Mouse (Mus musculus): Measurements from ENCODE around the gene Dkc1. TPM values are rescaled to one million over a fixed set of nuclear protein-coding genes. Genes with fewer than 3 reads are reported as not detected.

The Dkc1 gene
- 175 and 184 TPM in 2 replicates for polyA plus RNA-seq (2014; fragmentation: Nextera tagmentation; extraction: Ambion mirVana)

- peak; percentile 98 for ATAC-seq (ENCODE audit: insufficient read depth)
- 14% methylated on average over 28 of the region's 29 CpGs for WGBS
- no peak for TF ChIP-seq CTCF (IDR thresholded peaks at IDR 0.05; ENCODE audit: low read depth)
Measured at GRCm38 (mm10) chrX:75095369-75096162, at the start of gene Dkc1. Gene Dkc1, plus strand, starts transcription at chrX:75095854.

GRCm38 (mm10) chrX:75045931-75046330 is 49.7 kb upstream of the Dkc1 start:
- no peak overlapping the region for H3K9ac ChIP-seq
- H3K4me2 ChIP-seq = no peak overlapping the region
- 69% methylated on average over 1 of the region's 1 CpGs for WGBS
- 0 out of 2 replicates have a peak overlapping the region, but pooled peaks have one; percentile 12 for H3K27ac ChIP-seq (ENCODE audit: low read depth)
- no peaks in the 10 kb centered on the region for H3K4me1 ChIP-seq (ENCODE audit: insufficient read depth)
- H3K36me3 ChIP-seq (ENCODE audit: insufficient read depth) = no peaks in the 10 kb centered on the region
- no peak for TF ChIP-seq CTCF (IDR thresholded peaks at IDR 0.05; ENCODE audit: low read depth)
- no peak for ATAC-seq (ENCODE audit: insufficient read depth)
- no peak overlapping the region for H3K4me3 ChIP-seq (ENCODE audit: low read depth, low read length)
- no peak for DNase-seq
- no peaks in the 10 kb centered on the region for H3K27me3 ChIP-seq (ENCODE audit: insufficient read depth, low read length)
- H3K9me3 ChIP-seq (ENCODE audit: low read depth, low read length) = no peaks in the 10 kb centered on the region

More at GRCm38 (mm10) chrX:75095369-75096162, at the start of gene Dkc1:
- Histone ChIP-seq H3K27me3 (ENCODE audit: insufficient read depth, low read length) (no peaks in the 10 kb centered on the region), H3K4me3 (ENCODE audit: low read depth, low read length) (peak within 1 kb of the TSS; percentile 46), H3K36me3 (ENCODE audit: insufficient read depth) (peaks cover 18% of the 10 kb centered on the region), H3K9me3 (ENCODE audit: low read depth, low read length) (no peaks in the 10 kb centered on the region), H3K27ac (ENCODE audit: low read depth) (peak within 1 kb of the TSS; percentile 56; the same call in 1 of the 2 replicates), H3K4me1 (ENCODE audit: insufficient read depth) (no peaks in the 10 kb centered on the region), H3K9ac (peak within 1 kb of the TSS; percentile 53), H3K4me2 (peak within 1 kb of the TSS; percentile 62)
- peak; percentile 94 for DNase-seq

- H3K27ac ChIP-seq (ENCODE audit: low read depth) = peak overlapping the region; percentile 75
Measured at GRCm38 (mm10) chrX:75046921-75047635, 48.6 kb upstream of the Dkc1 start.

GRCm38 (mm10) chrX:75056120-75056775 is 39.4 kb upstream of the Dkc1 start:
- Histone ChIP-seq H3K36me3 (ENCODE audit: insufficient read depth) (no peaks in the 10 kb centered on the region), H3K27ac (ENCODE audit: low read depth) (no peak overlapping the region), H3K4me2 (no peak overlapping the region), H3K4me3 (ENCODE audit: low read depth, low read length) (no peak overlapping the region), H3K9me3 (ENCODE audit: low read depth, low read length) (no peaks in the 10 kb centered on the region), H3K9ac (no peak overlapping the region), H3K27me3 (ENCODE audit: insufficient read depth, low read length) (no peaks in the 10 kb centered on the region), H3K4me1 (ENCODE audit: insufficient read depth) (no peaks in the 10 kb centered on the region)
- no peak for DNase-seq
- no peak for ATAC-seq (ENCODE audit: insufficient read depth)
- TF ChIP-seq CTCF (IDR thresholded peaks at IDR 0.05; ENCODE audit: low read depth) = no peak
- 70% methylated on average over 2 of the region's 2 CpGs for WGBS

More at GRCm38 (mm10) chrX:75046921-75047635, 48.6 kb upstream of the Dkc1 start:
- H3K9me3 ChIP-seq (ENCODE audit: low read depth, low read length) = no peaks in the 10 kb centered on the region
- peak; percentile 81 for DNase-seq
- no peak overlapping the region for H3K9ac ChIP-seq
- no peak overlapping the region for H3K4me3 ChIP-seq (ENCODE audit: low read depth, low read length)
- peak overlapping the region; percentile 38 for H3K4me2 ChIP-seq
- no peak for TF ChIP-seq CTCF (IDR thresholded peaks at IDR 0.05; ENCODE audit: low read depth)
- ATAC-seq (ENCODE audit: insufficient read depth) = peak; percentile 62; the same call in 1 of the 2 replicates
- WGBS = 26% methylated on average over 3 of the region's 3 CpGs
- no peaks in the 10 kb centered on the region for H3K36me3 ChIP-seq (ENCODE audit: insufficient read depth)
- H3K4me1 ChIP-seq (ENCODE audit: insufficient read depth) = no peaks in the 10 kb centered on the region
- no peaks in the 10 kb centered on the region for H3K27me3 ChIP-seq (ENCODE audit: insufficient read depth, low read length)

GRCm38 (mm10) chrX:75082351-75082750 is 13.3 kb upstream of the Dkc1 start:
- H3K27me3 ChIP-seq (ENCODE audit: insufficient read depth, low read length) = no peaks in the 10 kb centered on the region
- DNase-seq = no peak
- no peak for ATAC-seq (ENCODE audit: insufficient read depth)
- no peaks in the 10 kb centered on the region for H3K4me1 ChIP-seq (ENCODE audit: insufficient read depth)
- no peak overlapping the region for H3K4me3 ChIP-seq (ENCODE audit: low read depth, low read length)
- no peaks in the 10 kb centered on the region for H3K9me3 ChIP-seq (ENCODE audit: low read depth, low read length)
- no peak overlapping the region for H3K9ac ChIP-seq
- whole genome bisulfite sequencing = 56% methylated on average over 2 of the region's 2 CpGs
- H3K27ac ChIP-seq (ENCODE audit: low read depth) = no peak overlapping the region
- TF ChIP-seq CTCF (IDR thresholded peaks at IDR 0.05; ENCODE audit: low read depth) = peak; percentile 21; the same call in 1 of the 2 replicates
- H3K36me3 ChIP-seq (ENCODE audit: insufficient read depth) = no peaks in the 10 kb centered on the region
- no peak overlapping the region for H3K4me2 ChIP-seq

GRCm38 (mm10) chrX:75083982-75084773 is 11.5 kb upstream of the Dkc1 start:
- Histone ChIP-seq H3K27ac (ENCODE audit: low read depth) (peak overlapping the region; percentile 58), H3K36me3 (ENCODE audit: insufficient read depth) (no peaks in the 10 kb centered on the region), H3K9me3 (ENCODE audit: low read depth, low read length) (no peaks in the 10 kb centered on the region), H3K4me1 (ENCODE audit: insufficient read depth) (no peaks in the 10 kb centered on the region), H3K4me2 (peak overlapping the region; percentile 58), H3K27me3 (ENCODE audit: insufficient read depth, low read length) (no peaks in the 10 kb centered on the region), H3K4me3 (ENCODE audit: low read depth, low read length) (peak overlapping the region; percentile 47), H3K9ac (peak overlapping the region; percentile 54)
- ATAC-seq (ENCODE audit: insufficient read depth) (peak; percentile 83), DNase-seq (peak; percentile 45)
- WGBS = 10% methylated on average over 21 of the region's 26 CpGs
- no peak for TF ChIP-seq CTCF (IDR thresholded peaks at IDR 0.05; ENCODE audit: low read depth)
